Mouse (Mus musculus): ENCODE results near the gene Olig1. TPM values are rescaled to one million over a fixed set of nuclear protein-coding genes. Genes with fewer than 3 reads are reported as not detected.

The Olig1 gene
- polyA plus RNA-seq, 1 experiment from 2014 or later, result 0.09 TPM

Other genes with a start within 250 kb of the Olig1 start
- gene Paxbp1, start 225.2 kb upstream of the Olig1 start, polyA plus RNA-seq (2015; fragmentation: Nextera tagmentation; extraction: Ambion mirVana), result 44.0 and 48.0 TPM in 2 replicates
- gene 4932438H23Rik, start 174.7 kb upstream of the Olig1 start, polyA plus RNA-seq (2015; fragmentation: Nextera tagmentation; extraction: Ambion mirVana), result 0.14 and 0.52 TPM in 2 replicates
- not detected in 2 replicates for gene Olig2, start 44.3 kb upstream of the Olig1 start, polyA plus RNA-seq (2015; fragmentation: Nextera tagmentation; extraction: Ambion mirVana)
- gene Ifnar2, start 103.0 kb downstream of the Olig1 start, polyA plus RNA-seq (2015; fragmentation: Nextera tagmentation; extraction: Ambion mirVana), result 61.9 and 70.3 TPM in 2 replicates
- 0.36 TPM in 1 of 2 replicates, not detected in the other for gene Gm21970, start 121.9 kb downstream of the Olig1 start, polyA plus RNA-seq (2015; fragmentation: Nextera tagmentation; extraction: Ambion mirVana)
- gene Il10rb, start 136.4 kb downstream of the Olig1 start, polyA plus RNA-seq (2015; fragmentation: Nextera tagmentation; extraction: Ambion mirVana), result 45.0 and 49.5 TPM in 2 replicates
- 61.5 and 68.0 TPM in 2 replicates for gene Ifnar1, start 215.5 kb downstream of the Olig1 start, polyA plus RNA-seq (2015; fragmentation: Nextera tagmentation; extraction: Ambion mirVana)

All from lung, embryonic 15.5 days (tissue).